Mouse (Mus musculus) erythroblast, embryonic 14.5 days (primary cell): ENCODE data around the gene Fbxw11.

Source experiments
- GATA1 ChIP-seq: IDR thresholded peaks from 2 replicates; pipeline ENCODE4 v1.6.1; 2012; ENCODE audit warnings: low read length, inconsistent platforms, mixed read lengths
- TAL1 ChIP-seq: IDR thresholded peaks from 3 replicates; pipeline ENCODE4 v1.6.1; 2012; ENCODE audit warnings: low read length, inconsistent platforms, mixed read lengths

GRCm38 (mm10) chr11:32722653-32723052 is 80.1 kb downstream of the Fbxw11 start:
- TF ChIP-seq GATA1 (no peak), TAL1 (no peak)
